Mouse (Mus musculus) midbrain, postnatal 0 days (tissue): ENCODE data around the gene Ezh2. TPM values are rescaled to one million over a fixed set of nuclear protein-coding genes. Genes with fewer than 3 reads are reported as not detected.
"Not testable (repeated sequence)": the region's sequence is repeated elsewhere in the genome, so short reads cannot be mapped to it uniquely, and the experiment has no call there.

Experiments used
- ATAC-seq: fragments of 200-750 bp; cut with Nextera tagmentation; 2 replicates; pipeline ENCODE4 v1.8.0; 2017; ENCODE audit warnings: moderate number of reproducible peaks, mild to moderate bottlenecking, moderate TSS enrichment, moderate library complexity; ENCODE audit not compliant: low FRiP score
- DNase-seq: peaks from one replicate; pipeline ENCODE4 v3.0.0-alpha.2; 2015; ENCODE audit warnings: low spot score
- H3K27ac ChIP-seq: fragments of 300-500 bp; sonication (generic); 2 replicates; pipeline ENCODE4 v1.5.1; 2014; ENCODE audit warnings: low read depth, mild to moderate bottlenecking, low read length, mixed read lengths
- H3K27me3 ChIP-seq: fragments of 300-500 bp; sonication (generic); 2 replicates; pipeline ENCODE4 v1.6.1; 2014; ENCODE audit warnings: low read length, control low read depth, mixed read lengths; ENCODE audit not compliant: insufficient read depth
- H3K36me3 ChIP-seq: fragments of 300-500 bp; sonication (generic); 2 replicates; pipeline ENCODE4 v1.6.1; 2014; ENCODE audit warnings: low read length, control low read depth, mixed read lengths; ENCODE audit not compliant: insufficient read depth
- H3K4me1 ChIP-seq: fragments of 300-500 bp; sonication (generic); 2 replicates; pipeline ENCODE4 v1.6.1; 2014; ENCODE audit warnings: mild to moderate bottlenecking, control low read depth, antibody characterized with exemption, low read length, mixed read lengths; ENCODE audit not compliant: insufficient read depth
- H3K4me2 ChIP-seq: fragments of 300-500 bp; sonication (generic); 2 replicates; pipeline ENCODE4 v1.6.1; 2014; ENCODE audit warnings: low read depth, mild to moderate bottlenecking, low read length, mixed read lengths; ENCODE audit not compliant: poor library complexity, severe bottlenecking
- H3K4me3 ChIP-seq: fragments of 300-500 bp; sonication (generic); 2 replicates; pipeline ENCODE4 v1.5.1; 2014; ENCODE audit warnings: low read depth, mild to moderate bottlenecking, low read length, moderate library complexity
- H3K9ac ChIP-seq: fragments of 300-500 bp; sonication (generic); replicated peaks from 2 replicates; pipeline ENCODE4 v1.6.1; 2014; ENCODE audit warnings: mild to moderate bottlenecking, low read length, moderate library complexity, mixed read lengths; ENCODE audit not compliant: poor library complexity, severe bottlenecking
- H3K9me3 ChIP-seq: fragments of 300-500 bp; sonication (generic); 2 replicates; pipeline ENCODE4 v1.6.1; 2016; ENCODE audit warnings: low read length, control low read depth
- CTCF ChIP-seq: IDR thresholded peaks from 2 replicates; pipeline ENCODE4 v1.5.1; 2016; ENCODE audit warnings: antibody characterized with exemption, mild to moderate bottlenecking
- WGBS: fragments of 180-500 bp; shearing (Covaris S2); extraction: QIAGEN DNeasy Blood & Tissue Kit; methylation state at CpG from one replicate; pipeline ENCODE4 v1.1.7; 2014; 5-methylcytosine and 5-hydroxymethylcytosine counted together
- polyA plus RNA-seq: library from polyadenylated mRNA; unstranded; fragments of >200 nt; fragmentation: Nextera tagmentation; extraction: Ambion mirVana; gene quantifications from 2 replicates; pipeline ENCODE4 v1.2.1, GENCODE M21; 2015
- total RNA-seq: library from RNA; depleted of rRNA; stranded (reverse); fragments of >200 nt; gene quantifications from 2 replicates; pipeline ENCODE4 v1.2.3, GENCODE M21; 2014

Ezh2 gene
- total and polyA plus RNA-seq, 2 experiments from 2014 or later, result 16.6 to 25.8 TPM

DNA sequence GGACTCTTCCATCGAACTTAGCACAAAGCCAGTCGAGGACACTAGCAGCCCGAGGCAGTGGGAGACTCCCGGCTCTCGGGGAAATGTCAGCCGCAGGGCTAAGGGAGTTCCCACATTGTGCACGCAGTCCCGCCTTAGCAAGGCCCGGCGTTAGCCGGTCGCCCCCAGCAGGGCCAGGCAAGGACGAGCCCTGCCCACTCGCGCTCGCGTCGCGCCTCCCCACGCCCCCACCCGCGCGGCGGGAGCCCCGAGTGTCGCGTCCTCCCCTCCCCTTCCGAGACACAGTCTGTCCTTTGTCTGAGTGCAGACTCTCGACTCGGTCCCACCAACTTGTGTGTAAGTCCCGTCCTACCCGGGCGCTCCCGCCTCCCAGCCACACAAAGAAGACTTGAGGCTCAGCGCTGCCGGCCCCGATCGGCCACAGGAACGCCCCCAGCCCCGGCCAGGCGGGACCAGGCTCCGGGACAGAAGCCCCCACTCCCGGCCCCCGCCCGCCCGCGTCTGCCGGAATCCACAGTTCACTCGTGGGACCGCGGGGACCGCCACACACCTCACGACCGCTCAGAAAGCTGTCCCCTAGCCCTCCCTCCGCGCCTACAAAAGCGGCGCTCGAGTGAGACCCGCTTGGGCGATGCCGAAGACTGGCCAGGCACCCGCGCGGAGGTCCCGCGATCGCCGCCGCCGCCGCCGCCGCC lies 853 bp downstream of the Ezh2 start:
- peak; percentile 73 for ATAC-seq
- Histone ChIP-seq H3K9me3 (no peaks in the 10 kb centered on the region), H3K4me3 (peak overlapping the region; percentile 98), H3K9ac (peak overlapping the region; percentile 93), H3K4me1 (no peaks in the 10 kb centered on the region), H3K27ac (peak overlapping the region; percentile 94), H3K27me3 (no peaks in the 10 kb centered on the region), H3K4me2 (peak overlapping the region; percentile 72), H3K36me3 (no peaks in the 10 kb centered on the region)
- peak; percentile 75 for DNase-seq
- 2% methylated on average over 65 of the region's 74 CpGs for WGBS
- TF ChIP-seq CTCF, result no peak

DNA sequence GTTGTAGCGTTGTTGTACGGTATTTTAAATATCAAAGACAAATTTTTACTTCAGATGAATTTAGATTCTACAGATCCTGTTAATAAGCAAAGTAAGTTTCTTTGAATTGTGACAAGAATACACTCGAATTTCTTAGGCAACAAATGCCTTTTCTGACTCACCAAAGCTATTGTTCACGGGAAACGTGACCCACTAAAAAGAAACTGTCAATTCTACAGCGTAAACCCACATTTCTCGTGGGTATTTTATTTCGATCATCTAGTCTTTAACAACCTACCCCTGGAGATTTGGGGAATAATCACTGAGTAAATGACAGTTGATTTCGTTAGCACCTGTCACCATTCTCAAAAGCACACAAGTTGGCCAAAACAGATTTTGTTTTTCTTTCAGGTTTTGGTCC lies 1.6 kb downstream of the Ezh2 start:
- DNase-seq (no peak), ATAC-seq (no peak)
- Histone ChIP-seq H3K4me3 (peak overlapping the region; percentile 98), H3K27ac (peak overlapping the region; percentile 94; the same call in 1 of the 2 replicates), H3K9ac (peak overlapping the region; percentile 93; the same call in 1 of the 2 replicates), H3K4me1 (no peaks in the 10 kb centered on the region), H3K9me3 (no peaks in the 10 kb centered on the region), H3K4me2 (peak overlapping the region; percentile 72), H3K27me3 (no peaks in the 10 kb centered on the region), H3K36me3 (no peaks in the 10 kb centered on the region)
- WGBS, result 6% methylated on average over 9 of the region's 9 CpGs
- TF ChIP-seq CTCF, result no peak

DNA sequence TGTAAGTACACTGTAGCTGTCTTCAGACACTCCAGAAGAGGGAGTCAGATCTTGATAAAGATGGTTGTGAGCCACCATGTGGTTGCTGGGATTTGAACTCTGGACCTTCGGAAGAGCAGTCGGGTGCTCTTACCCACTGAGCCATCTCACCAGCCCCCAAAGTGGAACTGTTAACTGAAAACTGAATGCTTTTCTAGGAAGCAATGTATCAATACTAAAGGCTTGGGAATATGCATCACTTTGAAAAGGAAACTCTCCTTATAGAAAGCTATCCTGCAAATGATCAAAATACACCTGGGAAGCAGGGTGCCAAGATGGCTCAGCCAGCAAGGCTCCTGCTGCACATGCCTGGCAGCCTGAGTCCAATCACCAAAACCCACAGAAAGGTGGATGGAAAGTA lies 7.8 kb downstream of the Ezh2 start:
- not testable (repeated sequence) for ATAC-seq, DNase-seq
- WGBS, result 96% methylated on average over 2 of the region's 2 CpGs

DNA sequence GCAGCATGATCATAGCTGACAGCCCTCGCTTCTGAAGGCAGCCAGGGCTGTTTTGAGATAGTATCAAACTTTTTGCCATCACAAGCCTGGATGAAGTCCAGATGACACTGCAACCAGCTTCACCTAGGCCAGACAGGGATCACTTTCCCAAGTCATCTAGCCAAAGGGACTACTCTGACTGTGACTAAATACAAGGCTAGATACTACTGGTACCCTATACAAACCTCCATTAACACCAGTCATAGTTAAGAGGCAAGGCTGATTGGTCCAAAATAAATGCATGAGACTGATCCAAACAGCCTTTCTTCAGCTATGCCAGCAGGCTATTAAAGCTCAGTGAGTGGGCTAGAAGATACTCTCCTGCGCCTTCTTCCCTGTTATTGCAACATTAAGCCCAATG lies 22.3 kb downstream of the Ezh2 start:
- Histone ChIP-seq H3K27me3 (no peaks in the 10 kb centered on the region), H3K4me3 (no peak overlapping the region), H3K4me1 (no peaks in the 10 kb centered on the region), H3K36me3 (peaks cover 17% of the 10 kb centered on the region; the same call in 1 of the 2 replicates), H3K27ac (no peak overlapping the region), H3K9ac (no peak overlapping the region), H3K4me2 (no peak overlapping the region), H3K9me3 (no peaks in the 10 kb centered on the region)
- no peak for TF ChIP-seq CTCF
- ATAC-seq (no peak), DNase-seq (no peak)
- 96% methylated on average over 2 of the region's 2 CpGs for WGBS

More for the DNA sequence above, 7.8 kb downstream of the Ezh2 start:
- not testable (repeated sequence) for H3K27ac ChIP-seq, H3K4me3 ChIP-seq, H3K27me3 ChIP-seq, H3K36me3 ChIP-seq, H3K4me1 ChIP-seq, H3K9me3 ChIP-seq, H3K9ac ChIP-seq, H3K4me2 ChIP-seq

DNA sequence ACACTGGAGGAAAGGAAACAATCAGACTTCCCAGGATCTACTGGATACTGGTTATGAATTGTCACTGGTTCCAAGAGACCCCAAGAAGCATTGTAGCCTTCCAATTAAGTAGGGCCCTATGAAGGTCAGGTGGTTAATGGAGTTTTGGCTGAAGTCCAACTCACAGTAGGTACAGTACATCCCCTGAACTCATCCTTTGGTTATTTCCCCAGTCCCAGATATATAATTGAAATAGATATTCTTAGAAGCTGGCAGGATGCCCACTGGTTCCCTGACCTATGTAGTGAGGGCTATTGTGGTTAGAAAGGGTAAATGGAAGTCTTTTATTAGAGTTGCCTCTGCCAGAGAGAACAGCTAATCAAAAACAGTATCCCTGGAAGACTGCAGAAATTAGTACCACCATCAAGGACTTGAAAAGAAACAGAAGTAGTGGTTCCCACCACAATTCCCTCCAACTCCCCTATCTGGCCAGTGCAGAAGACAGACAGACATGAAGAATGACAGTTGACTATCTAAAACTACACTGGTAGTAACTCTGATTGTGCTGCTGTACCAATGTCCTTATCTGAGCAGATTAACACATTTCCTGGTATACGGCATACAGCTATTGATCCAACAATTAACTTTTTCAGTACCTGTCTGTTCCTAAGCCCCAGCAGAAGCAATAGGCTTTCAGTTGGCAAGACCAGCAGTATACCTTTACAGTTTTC lies 29.7 kb downstream of the Ezh2 start:
- H3K27ac ChIP-seq, result no peak overlapping the region
- no peak overlapping the region for H3K4me2 ChIP-seq
- no peaks in the 10 kb centered on the region for H3K9me3 ChIP-seq
- H3K27me3 ChIP-seq, result no peaks in the 10 kb centered on the region
- H3K9ac ChIP-seq, result no peak overlapping the region
- 0 out of 2 replicates have a peak, but pooled peaks cover 20% of the 10 kb centered on the region for H3K36me3 ChIP-seq
- WGBS, result 88% methylated on average over 1 of the region's 1 CpGs
- no peak for TF ChIP-seq CTCF
- H3K4me3 ChIP-seq, result no peak overlapping the region
- peak; percentile 17 for DNase-seq
- ATAC-seq, result no peak
- H3K4me1 ChIP-seq, result no peaks in the 10 kb centered on the region

DNA sequence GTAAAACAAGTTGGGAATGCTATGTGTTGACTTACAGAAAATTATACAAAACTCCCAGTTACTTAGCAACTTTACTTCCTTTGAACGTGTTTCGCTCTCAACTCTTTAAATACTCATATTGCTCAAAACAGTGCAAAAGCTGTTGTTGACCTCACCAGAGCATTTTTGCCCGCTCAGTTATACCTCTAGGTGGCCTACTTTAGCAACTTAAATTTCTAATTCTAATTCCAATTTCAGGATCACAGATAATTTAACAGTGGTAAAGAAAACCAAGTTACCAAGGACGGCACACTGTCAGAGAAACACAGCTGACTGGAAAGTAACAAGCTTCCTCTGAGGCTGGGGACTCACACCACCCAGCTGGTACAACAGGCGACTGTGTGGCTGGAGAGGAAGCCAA lies 33.7 kb downstream of the Ezh2 start:
- Histone ChIP-seq H3K9me3 (no peaks in the 10 kb centered on the region), H3K27me3 (no peaks in the 10 kb centered on the region), H3K36me3 (no peaks in the 10 kb centered on the region), H3K4me1 (no peaks in the 10 kb centered on the region), H3K9ac (no peak overlapping the region), H3K27ac (no peak overlapping the region), H3K4me3 (no peak overlapping the region), H3K4me2 (no peak overlapping the region)
- WGBS, result 80% methylated on average over 5 of the region's 5 CpGs
- DNase-seq, result peak; percentile 2
- TF ChIP-seq CTCF, result peak; percentile 46
- ATAC-seq, result no peak
